Mouse (Mus musculus): ENCODE data around the gene Slc4a2.

- TF ChIP-seq GATA1 (IDR thresholded peaks at IDR 0.05; ENCODE audit: borderline replicate concordance, low read length) (no peak), FLI1 (IDR thresholded peaks at IDR 0.05; ENCODE audit: low read length) (no peak)
These were observed 2.4 kb downstream of the Slc4a2 start for GRCm38 (mm10) chr5:24426037-24426432.
